Mouse (Mus musculus): Measurements from ENCODE around the gene Spata2. TPM values are rescaled to one million over a fixed set of nuclear protein-coding genes. Genes with fewer than 3 reads are reported as not detected.
A peak's percentile ranks its signal among the peaks of the same experiment; 100 is the strongest.

Gene Spata2
- 22.7 and 23.7 TPM in 2 replicates for polyA plus RNA-seq (2012; rRNA removed)

GRCm38 (mm10) chr2:167492713-167493636 is at the start of gene Spata2:
Spata2 (minus strand) TSS chr2:167492887.
- no peak for DNase-seq (ENCODE audit: low read depth)

GRCm38 (mm10) chr2:167542361-167542760 is 49.7 kb upstream of the Spata2 start:
- no peak for DNase-seq (ENCODE audit: low read depth)

GRCm38 (mm10) chr2:167541761-167542160 is 49.1 kb upstream of the Spata2 start:
- no peak for DNase-seq (ENCODE audit: low read depth)

- DNase-seq (ENCODE audit: low read depth): no peak
These were observed 48.6 kb upstream of the Spata2 start for GRCm38 (mm10) chr2:167541324-167541723.

- DNase-seq (ENCODE audit: low read depth): no peak
These were observed 47.9 kb upstream of the Spata2 start for GRCm38 (mm10) chr2:167540477-167541110.

GRCm38 (mm10) chr2:167539536-167540476 is 47.1 kb upstream of the Spata2 start:
- no peak for DNase-seq (ENCODE audit: low read depth)

GRCm38 (mm10) chr2:167538671-167539306 is 46.1 kb upstream of the Spata2 start:
- no peak for DNase-seq (ENCODE audit: low read depth)

GRCm38 (mm10) chr2:167537476-167538297 is 45.0 kb upstream of the Spata2 start, which contains the start of gene Snai1:
Snai1 (plus strand) TSS chr2:167538195.
- peak; percentile 26 for DNase-seq (ENCODE audit: low read depth)

- no peak for DNase-seq (ENCODE audit: low read depth)
These were observed 43.7 kb upstream of the Spata2 start for GRCm38 (mm10) chr2:167536320-167536945.

GRCm38 (mm10) chr2:167533880-167534279 is 41.2 kb upstream of the Spata2 start:
- no peak for DNase-seq (ENCODE audit: low read depth)

GRCm38 (mm10) chr2:167532131-167532530 is 39.4 kb upstream of the Spata2 start:
- DNase-seq (ENCODE audit: low read depth): no peak

- no peak for DNase-seq (ENCODE audit: low read depth)
These were observed 37.8 kb upstream of the Spata2 start for GRCm38 (mm10) chr2:167530536-167530935.

GRCm38 (mm10) chr2:167529935-167530513 is 37.3 kb upstream of the Spata2 start:
- DNase-seq (ENCODE audit: low read depth): no peak

GRCm38 (mm10) chr2:167528278-167528677 is 35.6 kb upstream of the Spata2 start:
- no peak for DNase-seq (ENCODE audit: low read depth)

- DNase-seq (ENCODE audit: low read depth): no peak
These were observed 27.0 kb upstream of the Spata2 start for GRCm38 (mm10) chr2:167519606-167520252.

GRCm38 (mm10) chr2:167515688-167516087 is 23.0 kb upstream of the Spata2 start:
- DNase-seq (ENCODE audit: low read depth): no peak

- no peak for DNase-seq (ENCODE audit: low read depth)
These were observed 22.0 kb upstream of the Spata2 start for GRCm38 (mm10) chr2:167514641-167515040.

- no peak for DNase-seq (ENCODE audit: low read depth)
These were observed 20.3 kb upstream of the Spata2 start for GRCm38 (mm10) chr2:167512970-167513369.

GRCm38 (mm10) chr2:167512365-167512764 is 19.7 kb upstream of the Spata2 start:
- DNase-seq (ENCODE audit: low read depth): no peak

Data from gonadal fat pad, adult 2 months (tissue).